Mouse (Mus musculus): Measurements from ENCODE around the gene Gm11011. TPM values are rescaled to one million over a fixed set of nuclear protein-coding genes. Genes with fewer than 3 reads are reported as not detected.

The Gm11011 gene
- polyA plus RNA-seq, 1 experiment: not detected

DNA sequence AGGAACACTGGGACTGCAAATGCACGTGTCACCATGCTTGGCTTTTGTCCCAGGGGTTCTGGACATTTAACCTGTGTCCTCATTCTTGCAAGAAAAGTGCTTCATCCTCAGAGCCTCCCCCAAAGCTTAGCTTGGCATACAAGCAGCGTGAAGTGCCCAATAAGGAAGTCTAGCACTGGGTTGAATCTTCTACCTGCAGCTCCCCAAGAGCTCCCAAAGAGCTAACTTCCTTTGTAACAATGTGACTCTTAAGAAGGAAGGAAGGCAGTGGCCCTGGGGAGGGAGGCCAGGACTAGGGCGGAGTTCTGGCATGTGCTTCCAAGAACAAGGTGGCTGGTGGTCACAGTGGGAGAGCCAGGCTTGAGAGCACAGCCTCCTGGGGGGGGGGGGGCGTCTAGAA, 27.1 kb upstream of the Gm11011 start:
- Histone ChIP-seq H3K4me3 (ENCODE audit: insufficient read depth, low read length) (no peak overlapping the region), H3K4me1 (ENCODE audit: control insufficient read depth, insufficient read depth, low read length) (no peaks in the 10 kb centered on the region), H3K27ac (ENCODE audit: insufficient read depth, low read depth, low read length) (no peak overlapping the region)
- TF ChIP-seq CTCF (IDR thresholded peaks at IDR 0.05; ENCODE audit: low read depth, low read length): no peak
- no peak for TF ChIP-seq POLR2A (IDR thresholded peaks at IDR 0.05; ENCODE audit: borderline replicate concordance, low read depth, low read length)

DNA sequence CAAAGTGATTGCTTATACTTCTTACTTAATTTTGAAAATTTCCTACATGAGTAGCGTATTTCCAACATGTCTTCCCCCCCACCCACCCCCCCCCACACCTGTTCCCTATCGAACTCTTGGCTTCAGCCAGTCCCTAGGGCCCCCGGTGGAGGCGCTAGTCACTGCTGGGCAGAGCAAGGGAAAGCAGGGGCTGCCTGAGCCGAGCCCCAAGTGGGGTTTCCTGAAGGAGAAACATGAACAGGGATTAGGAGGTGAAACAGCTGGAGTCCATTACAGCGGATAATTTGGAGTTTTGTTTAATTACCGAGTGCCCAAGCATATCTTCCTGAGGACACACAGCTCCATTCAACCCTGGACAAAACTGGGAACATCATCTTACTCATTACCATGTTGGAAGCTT, 24.0 kb upstream of the Gm11011 start:
- no peak overlapping the region for H3K27ac ChIP-seq (ENCODE audit: insufficient read depth, low read depth, low read length)
- TF ChIP-seq CTCF (IDR thresholded peaks at IDR 0.05; ENCODE audit: low read depth, low read length) (no peak), POLR2A (IDR thresholded peaks at IDR 0.05; ENCODE audit: borderline replicate concordance, low read depth, low read length) (no peak)
- H3K4me1 ChIP-seq (ENCODE audit: control insufficient read depth, insufficient read depth, low read length): no peaks in the 10 kb centered on the region
- H3K4me3 ChIP-seq (ENCODE audit: insufficient read depth, low read length): no peak overlapping the region

DNA sequence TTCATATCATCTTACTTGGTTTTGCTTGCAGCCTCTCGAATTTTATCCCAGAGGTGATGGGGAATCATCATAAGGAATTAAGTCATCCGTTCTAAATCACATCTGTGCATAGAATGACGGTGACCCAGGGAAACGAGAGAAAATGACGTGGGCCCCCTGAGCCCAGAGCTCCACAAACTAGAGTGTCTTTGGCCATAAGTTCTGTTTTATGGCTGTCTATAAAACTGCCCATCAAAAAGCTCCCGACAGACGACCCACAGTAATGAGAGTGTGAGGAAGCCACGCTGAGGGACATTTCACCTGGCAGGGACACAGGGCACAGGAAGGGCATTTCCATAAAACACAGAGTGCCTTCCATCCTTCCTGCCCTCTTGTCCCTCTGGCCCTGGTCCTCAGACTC, 23.3 kb upstream of the Gm11011 start:
- TF ChIP-seq CTCF (IDR thresholded peaks at IDR 0.05; ENCODE audit: low read depth, low read length) (no peak), POLR2A (IDR thresholded peaks at IDR 0.05; ENCODE audit: borderline replicate concordance, low read depth, low read length) (no peak)
- H3K4me3 ChIP-seq (ENCODE audit: insufficient read depth, low read length): no peak overlapping the region
- H3K4me1 ChIP-seq (ENCODE audit: control insufficient read depth, insufficient read depth, low read length): no peaks in the 10 kb centered on the region
- H3K27ac ChIP-seq (ENCODE audit: insufficient read depth, low read depth, low read length): no peak overlapping the region

DNA sequence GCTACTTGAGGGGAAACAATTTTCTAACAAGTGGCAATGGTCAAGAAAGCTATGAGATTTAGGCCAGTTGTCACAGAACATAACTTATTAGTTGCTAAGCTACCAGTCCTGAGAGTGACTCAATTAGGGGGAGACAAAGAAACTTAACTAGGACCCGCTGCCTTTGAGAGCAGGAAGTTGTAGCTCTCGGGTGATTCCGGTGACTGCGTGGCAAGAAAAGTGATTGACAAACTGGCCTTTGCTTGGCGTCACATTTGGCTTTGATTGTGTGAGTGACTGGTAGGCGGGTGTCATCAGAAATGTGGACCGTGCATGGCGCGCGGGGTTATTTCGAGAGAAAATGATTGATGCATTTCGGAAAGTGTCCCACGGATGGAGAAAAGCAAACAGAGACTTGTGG, 22.4 kb upstream of the Gm11011 start:
- H3K4me3 ChIP-seq (ENCODE audit: insufficient read depth, low read length): no peak overlapping the region
- H3K4me1 ChIP-seq (ENCODE audit: control insufficient read depth, insufficient read depth, low read length): no peaks in the 10 kb centered on the region
- TF ChIP-seq CTCF (IDR thresholded peaks at IDR 0.05; ENCODE audit: low read depth, low read length) (no peak), POLR2A (IDR thresholded peaks at IDR 0.05; ENCODE audit: borderline replicate concordance, low read depth, low read length) (no peak)
- no peak overlapping the region for H3K27ac ChIP-seq (ENCODE audit: insufficient read depth, low read depth, low read length)

- Histone ChIP-seq H3K4me3 (ENCODE audit: insufficient read depth, low read length) (no peak overlapping the region), H3K4me1 (ENCODE audit: control insufficient read depth, insufficient read depth, low read length) (no peaks in the 10 kb centered on the region), H3K27ac (ENCODE audit: insufficient read depth, low read depth, low read length) (no peak overlapping the region)
- no peak for TF ChIP-seq CTCF (IDR thresholded peaks at IDR 0.05; ENCODE audit: low read depth, low read length)
- TF ChIP-seq POLR2A (IDR thresholded peaks at IDR 0.05; ENCODE audit: borderline replicate concordance, low read depth, low read length): no peak
Measured at GRCm38 (mm10) chr2:169607787-169608186, 20.2 kb upstream of the Gm11011 start.

- no peak for TF ChIP-seq POLR2A (IDR thresholded peaks at IDR 0.05; ENCODE audit: borderline replicate concordance, low read depth, low read length)
- TF ChIP-seq CTCF (IDR thresholded peaks at IDR 0.05; ENCODE audit: low read depth, low read length): no peak
- H3K27ac ChIP-seq (ENCODE audit: insufficient read depth, low read depth, low read length): no peak overlapping the region
- H3K4me3 ChIP-seq (ENCODE audit: insufficient read depth, low read length): no peak overlapping the region
- H3K4me1 ChIP-seq (ENCODE audit: control insufficient read depth, insufficient read depth, low read length): no peaks in the 10 kb centered on the region
Measured at GRCm38 (mm10) chr2:169606901-169607678, 19.5 kb upstream of the Gm11011 start.

- H3K4me1 ChIP-seq (ENCODE audit: control insufficient read depth, insufficient read depth, low read length): no peaks in the 10 kb centered on the region
- H3K27ac ChIP-seq (ENCODE audit: insufficient read depth, low read depth, low read length): no peak overlapping the region
- no peak for TF ChIP-seq POLR2A (IDR thresholded peaks at IDR 0.05; ENCODE audit: borderline replicate concordance, low read depth, low read length)
- TF ChIP-seq CTCF (IDR thresholded peaks at IDR 0.05; ENCODE audit: low read depth, low read length): no peak
- H3K4me3 ChIP-seq (ENCODE audit: insufficient read depth, low read length): no peak overlapping the region
Measured at GRCm38 (mm10) chr2:169600163-169600562, 12.6 kb upstream of the Gm11011 start.

- H3K4me1 ChIP-seq (ENCODE audit: control insufficient read depth, insufficient read depth, low read length): no peaks in the 10 kb centered on the region
- TF ChIP-seq CTCF (IDR thresholded peaks at IDR 0.05; ENCODE audit: low read depth, low read length): no peak
- no peak for TF ChIP-seq POLR2A (IDR thresholded peaks at IDR 0.05; ENCODE audit: borderline replicate concordance, low read depth, low read length)
- no peak overlapping the region for H3K27ac ChIP-seq (ENCODE audit: insufficient read depth, low read depth, low read length)
- no peak overlapping the region for H3K4me3 ChIP-seq (ENCODE audit: insufficient read depth, low read length)
Measured at GRCm38 (mm10) chr2:169599591-169599990, 12.0 kb upstream of the Gm11011 start.

DNA sequence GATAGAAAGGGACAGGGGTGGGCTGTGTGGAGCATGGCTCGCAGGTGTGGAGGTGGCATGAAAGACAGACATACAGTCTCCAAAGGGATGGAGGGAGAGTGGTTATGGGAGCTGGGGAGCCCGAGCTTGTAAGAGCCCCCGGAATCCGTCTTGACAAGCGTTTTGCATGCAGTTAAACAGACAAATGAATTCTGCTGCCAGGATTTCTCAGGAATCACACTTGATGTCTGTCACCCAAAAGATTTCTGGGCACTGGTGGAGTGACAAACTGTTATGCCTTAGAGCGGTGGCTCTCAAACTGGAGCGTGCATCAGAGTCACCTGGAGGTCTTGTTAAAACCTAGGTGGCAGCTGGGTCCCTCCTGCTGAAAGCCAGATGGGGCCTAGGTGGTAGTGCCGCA, 10.4 kb upstream of the Gm11011 start:
- Histone ChIP-seq H3K4me3 (ENCODE audit: insufficient read depth, low read length) (no peak overlapping the region), H3K4me1 (ENCODE audit: control insufficient read depth, insufficient read depth, low read length) (no peaks in the 10 kb centered on the region), H3K27ac (ENCODE audit: insufficient read depth, low read depth, low read length) (no peak overlapping the region)
- TF ChIP-seq CTCF (IDR thresholded peaks at IDR 0.05; ENCODE audit: low read depth, low read length): no peak
- no peak for TF ChIP-seq POLR2A (IDR thresholded peaks at IDR 0.05; ENCODE audit: borderline replicate concordance, low read depth, low read length)

GRCm38 (mm10) chr2:169597357-169597756, 9.8 kb upstream of the Gm11011 start:
- H3K27ac ChIP-seq (ENCODE audit: insufficient read depth, low read depth, low read length): no peak overlapping the region
- TF ChIP-seq CTCF (IDR thresholded peaks at IDR 0.05; ENCODE audit: low read depth, low read length): no peak
- TF ChIP-seq POLR2A (IDR thresholded peaks at IDR 0.05; ENCODE audit: borderline replicate concordance, low read depth, low read length): no peak
- no peak overlapping the region for H3K4me3 ChIP-seq (ENCODE audit: insufficient read depth, low read length)
- H3K4me1 ChIP-seq (ENCODE audit: control insufficient read depth, insufficient read depth, low read length): no peaks in the 10 kb centered on the region

Data from bone marrow macrophage, adult 2 months (primary cell).